ENCODE assay signal across 8 mouse cellular contexts in the genomic region with DNA sequence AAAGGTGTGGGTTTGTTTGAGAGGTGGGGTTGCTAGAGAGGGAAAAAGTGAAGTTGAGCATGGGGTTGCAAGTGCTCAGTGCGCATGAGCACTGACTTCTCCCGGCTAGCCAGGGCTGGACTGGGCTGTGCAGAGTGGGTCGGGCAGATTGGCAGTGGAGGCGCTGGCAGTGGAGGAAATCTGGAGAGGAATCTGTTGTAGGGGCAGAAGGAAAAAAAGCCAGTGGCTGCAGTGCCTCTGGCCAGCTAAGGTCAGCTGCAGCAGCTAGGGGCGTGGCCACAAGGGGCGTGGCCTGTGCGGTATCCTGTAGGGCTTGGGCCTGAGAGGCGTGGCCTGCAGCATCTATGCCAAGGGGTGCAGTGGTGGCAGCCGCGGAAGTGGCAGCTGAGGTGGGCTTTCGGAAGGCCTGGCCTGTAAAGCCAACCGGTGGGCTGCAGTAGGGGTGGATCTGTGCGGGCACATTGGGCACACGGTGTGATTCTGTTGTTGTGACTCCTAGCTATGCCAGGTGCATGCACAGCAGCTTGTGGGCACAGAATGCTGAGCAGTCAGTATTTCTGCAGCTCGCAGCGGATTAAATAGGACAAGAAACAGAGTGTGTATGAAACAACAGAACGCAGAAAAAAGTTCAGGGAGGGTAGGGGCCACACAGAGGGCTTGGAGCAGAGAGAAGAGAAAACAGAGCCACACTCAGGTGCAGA. TPM values are rescaled to one million over a fixed set of nuclear protein-coding genes. Genes with fewer than 3 reads are reported as not detected.
DNase-seq lines count a peak whose midpoint lies in the region; ATAC-seq and TF ChIP-seq lines count a peak whose summit lies in the region.

No protein-coding gene starts in this region.

- H3K36me3 ChIP-seq in embryonic facial prominence, embryonic 10.5 days (replicated peaks) = no peaks in the 10 kb centered on the region
- no peaks in the 10 kb centered on the region for H3K36me3 ChIP-seq in lung, postnatal 0 days (ENCODE audit: insufficient read depth, low read length)

- TF ChIP-seq CTCF in lung, postnatal 0 days (IDR thresholded peaks at IDR 0.05) = no peak

- H3K4me1 ChIP-seq in embryonic facial prominence, embryonic 10.5 days = peaks cover 11% of the 10 kb centered on the region
- no peaks in the 10 kb centered on the region for H3K4me1 ChIP-seq in lung, postnatal 0 days (ENCODE audit: insufficient read depth, low read depth, low read length)

- no peaks in the 10 kb centered on the region; the same call in 1 of the 2 replicates for H3K9me3 ChIP-seq in embryonic facial prominence, embryonic 10.5 days
- H3K9me3 ChIP-seq in lung, postnatal 0 days (ENCODE audit: low read length) = no peaks in the 10 kb centered on the region

- DNase-seq in ovary, postnatal 36 days (ENCODE audit: low spot score) = peak; percentile 14
- DNase-seq in ovary, postnatal 14 days (ENCODE audit: low spot score) = no peak
- peak; percentile 65 for DNase-seq in embryonic facial prominence, embryonic 10.5 days (ENCODE audit: low spot score)
- peak; percentile 5 for DNase-seq in kidney, adult 11 months
- peak; percentile 28 for DNase-seq in lung, postnatal 0 days (ENCODE audit: low spot score)
- peak; percentile 8 for DNase-seq in retina, postnatal 7 days (ENCODE audit: low read depth, low spot score)
- no peak for DNase-seq in adipocyte (ENCODE audit: low spot score)
- DNase-seq in cerebellum, adult 8-10 months = no peak

- no peak overlapping the region; the same call in 1 of the 2 replicates for H3K27ac ChIP-seq in embryonic facial prominence, embryonic 10.5 days (replicated peaks)
- no peak overlapping the region for H3K27ac ChIP-seq in lung, postnatal 0 days (ENCODE audit: low read length)

- WGBS in embryonic facial prominence, embryonic 10.5 days = 14% methylated on average over 17 of the region's 17 CpGs
- 13% methylated on average over 16 of the region's 17 CpGs for WGBS in lung, postnatal 0 days

- no peak overlapping the region for H3K9ac ChIP-seq in lung, postnatal 0 days (replicated peaks; ENCODE audit: low read depth)

- no peak overlapping the region for H3K4me2 ChIP-seq in lung, postnatal 0 days (replicated peaks; ENCODE audit: low read depth, low read length)

- TF ChIP-seq EP300 in lung, postnatal 0 days (IDR thresholded peaks at IDR 0.05) = no peak

- ATAC-seq in lung, postnatal 0 days = 0 out of 2 replicates have a peak, but pooled peaks have one; percentile 32

- no peaks in the 10 kb centered on the region for H3K27me3 ChIP-seq in embryonic facial prominence, embryonic 10.5 days (replicated peaks; ENCODE audit: low read depth, poor library complexity, severe bottlenecking)
- no peaks in the 10 kb centered on the region for H3K27me3 ChIP-seq in lung, postnatal 0 days (replicated peaks; ENCODE audit: insufficient read depth, low read length)

- H3K4me3 ChIP-seq in embryonic facial prominence, embryonic 10.5 days = peak overlapping the region; percentile 38
- H3K4me3 ChIP-seq in lung, postnatal 0 days (ENCODE audit: low read depth, low read length) = no peak overlapping the region

RNA-seq across cellular contexts. Expression of a gene that starts 9.4 kb away (rescaled TPM):
- not detected in 2 replicates for polyA plus RNA-seq in embryonic facial prominence, embryonic 10.5 days (2016; fragmentation: Nextera tagmentation; extraction: Ambion mirVana)
- polyA plus RNA-seq in lung, postnatal 0 days (2015; fragmentation: Nextera tagmentation; extraction: Ambion mirVana) = not detected in 2 replicates

RNA-seq across cellular contexts. Expression of a gene that starts 24.0 kb away (rescaled TPM):
- 0.06 TPM in 1 of 2 replicates, not detected in the other for polyA plus RNA-seq in embryonic facial prominence, embryonic 10.5 days (2016; fragmentation: Nextera tagmentation; extraction: Ambion mirVana)
- 3.5 and 4.1 TPM in 2 replicates for polyA plus RNA-seq in lung, postnatal 0 days (2015; fragmentation: Nextera tagmentation; extraction: Ambion mirVana)

RNA-seq across cellular contexts. Expression of a gene that starts 27.1 kb away (rescaled TPM):
- not detected in 2 replicates for polyA plus RNA-seq in embryonic facial prominence, embryonic 10.5 days (2016; fragmentation: Nextera tagmentation; extraction: Ambion mirVana)
- not detected in 2 replicates for polyA plus RNA-seq in lung, postnatal 0 days (2015; fragmentation: Nextera tagmentation; extraction: Ambion mirVana)

RNA-seq across cellular contexts. Expression of a gene that starts 40.9 kb away (rescaled TPM):
- polyA plus RNA-seq in embryonic facial prominence, embryonic 10.5 days (2016; fragmentation: Nextera tagmentation; extraction: Ambion mirVana) = 0.14 TPM in 1 of 2 replicates, not detected in the other
- polyA plus RNA-seq in lung, postnatal 0 days (2015; fragmentation: Nextera tagmentation; extraction: Ambion mirVana) = 0.73 and 0.82 TPM in 2 replicates

RNA-seq across cellular contexts. Expression of a gene that starts 59.6 kb away (rescaled TPM):
- polyA plus RNA-seq in embryonic facial prominence, embryonic 10.5 days (2016; fragmentation: Nextera tagmentation; extraction: Ambion mirVana) = not detected in 2 replicates
- not detected in 2 replicates for polyA plus RNA-seq in lung, postnatal 0 days (2015; fragmentation: Nextera tagmentation; extraction: Ambion mirVana)

Comparison
In these comparisons a context has a peak if more than half of its experiments do, and no peak if none do; other contexts are left out.
1. DNase-seq: peak in ovary, postnatal 36 days (single experiment), embryonic facial prominence, embryonic 10.5 days (single experiment), kidney, adult 11 months (single experiment), lung, postnatal 0 days (single experiment) and retina, postnatal 7 days (single experiment); none in ovary, postnatal 14 days (single experiment), adipocyte (single experiment) and cerebellum, adult 8-10 months (single experiment).